Mouse (Mus musculus) E14TG2a.4 (cell line): ENCODE results near the gene Ajap1.

Source experiments
- CTCF ChIP-seq: conservative IDR thresholded peaks from 2 replicates; pipeline ENCODE4 v1.5.1; 2014; ENCODE audit warnings: low read length
- POU5F1 ChIP-seq: IDR thresholded peaks from 2 replicates; pipeline ENCODE4 v1.6.1; 2014; ENCODE audit warnings: low read length, borderline replicate concordance

- TF ChIP-seq POU5F1: no peak
- no peak for TF ChIP-seq CTCF
Measured at GRCm38 (mm10) chr4:153481361-153482234, 1.0 kb downstream of the Ajap1 start.
